Mouse (Mus musculus): ENCODE measurements around the gene Kcnab1. TPM values are rescaled to one million over a fixed set of nuclear protein-coding genes. Genes with fewer than 3 reads are reported as not detected.
"Not testable (repeated sequence)": the region's sequence is repeated elsewhere in the genome, so short reads cannot be mapped to it uniquely, and the experiment has no call there.

Gene Kcnab1
- total and polyA plus RNA-seq, 3 experiments = 0.82 to 4.5 (median 2.9) TPM

GRCm38 (mm10) chr3:65381094-65381493, 271.9 kb downstream of the Kcnab1 start:
- intact Hi-C loops (cut with DNase I) = loop anchor here (5.0 kb wide), 1 partner anchor 481 kb away; no protein-coding TSS in a partner anchor
- H3K27ac ChIP-seq = peak overlapping the region; percentile 62
- peak in 1 of 2 experiments; percentile 51 for DNase-seq
- peaks cover 55% of the 10 kb centered on the region for H3K36me3 ChIP-seq (ENCODE audit: control insufficient read depth, insufficient read depth, low read length)
- H3K9ac ChIP-seq (ENCODE audit: low read depth, low read length) = no peak overlapping the region
- peaks cover 2% of the 10 kb centered on the region for H3K4me1 ChIP-seq (ENCODE audit: control insufficient read depth, insufficient read depth, low read length)
- no peaks in the 10 kb centered on the region for H3K27me3 ChIP-seq (ENCODE audit: control insufficient read depth, insufficient read depth, low read length)
- WGBS = 66% methylated on average over 4 of the region's 4 CpGs
- TF ChIP-seq CTCF (IDR thresholded peaks at IDR 0.05) (no peak), POLR2A (IDR thresholded peaks at IDR 0.05; ENCODE audit: insufficient read depth, low read depth, low read length) (no peak), EP300 (IDR thresholded peaks at IDR 0.05; ENCODE audit: insufficient read depth, low read depth, low read length) (peak; percentile 78)
- H3K4me3 ChIP-seq = no peak overlapping the region
- no peaks in the 10 kb centered on the region for H3K79me2 ChIP-seq (replicated peaks; ENCODE audit: control insufficient read depth, insufficient read depth, low read length)

- intact Hi-C loops (cut with DNase I) = loop anchor here (5.0 kb wide), 1 partner anchor 478 kb away; no protein-coding TSS in a partner anchor
- TF ChIP-seq POLR2A (IDR thresholded peaks at IDR 0.05; ENCODE audit: insufficient read depth, low read depth, low read length) = no peak
- no peak for TF ChIP-seq EP300 (IDR thresholded peaks at IDR 0.05; ENCODE audit: insufficient read depth, low read depth, low read length)
- no peak for TF ChIP-seq CTCF (IDR thresholded peaks at IDR 0.05)
- no peak for DNase-seq
- Histone ChIP-seq H3K27ac (peak overlapping the region; percentile 2; the same call in 1 of the 2 replicates), H3K9ac (ENCODE audit: low read depth, low read length) (no peak overlapping the region), H3K27me3 (ENCODE audit: control insufficient read depth, insufficient read depth, low read length) (no peaks in the 10 kb centered on the region), H3K4me3 (no peak overlapping the region), H3K79me2 (replicated peaks; ENCODE audit: control insufficient read depth, insufficient read depth, low read length) (peaks cover 2% of the 10 kb centered on the region; the same call in 1 of the 2 replicates), H3K4me1 (ENCODE audit: control insufficient read depth, insufficient read depth, low read length) (peaks cover 2% of the 10 kb centered on the region), H3K36me3 (ENCODE audit: control insufficient read depth, insufficient read depth, low read length) (peaks cover 74% of the 10 kb centered on the region)
- WGBS = 59% methylated on average over 3 of the region's 3 CpGs
Measured at GRCm38 (mm10) chr3:65384431-65384830, 275.2 kb downstream of the Kcnab1 start.

GRCm38 (mm10) chr3:65385771-65386170, 276.6 kb downstream of the Kcnab1 start:
- Histone ChIP-seq H3K36me3 (ENCODE audit: control insufficient read depth, insufficient read depth, low read length) (peaks cover 75% of the 10 kb centered on the region), H3K79me2 (replicated peaks; ENCODE audit: control insufficient read depth, insufficient read depth, low read length) (peaks cover 2% of the 10 kb centered on the region; the same call in 1 of the 2 replicates), H3K4me3 (no peak overlapping the region), H3K27me3 (ENCODE audit: control insufficient read depth, insufficient read depth, low read length) (no peaks in the 10 kb centered on the region), H3K27ac (peak overlapping the region; percentile 10), H3K4me1 (ENCODE audit: control insufficient read depth, insufficient read depth, low read length) (peaks cover 2% of the 10 kb centered on the region), H3K9ac (ENCODE audit: low read depth, low read length) (no peak overlapping the region)
- DNase-seq = peak in 1 of 2 experiments; percentile 38
- intact Hi-C loops (cut with DNase I) = no loop called here
- no peak for TF ChIP-seq EP300 (IDR thresholded peaks at IDR 0.05; ENCODE audit: insufficient read depth, low read depth, low read length)
- no peak for TF ChIP-seq CTCF (IDR thresholded peaks at IDR 0.05)
- no peak for TF ChIP-seq POLR2A (IDR thresholded peaks at IDR 0.05; ENCODE audit: insufficient read depth, low read depth, low read length)

GRCm38 (mm10) chr3:65391222-65391783, 282.1 kb downstream of the Kcnab1 start:
- H3K9ac ChIP-seq (ENCODE audit: low read depth, low read length) = peak overlapping the region; percentile 86
- H3K27ac ChIP-seq = peak overlapping the region; percentile 79
- 27% methylated on average over 6 of the region's 6 CpGs for WGBS
- peak overlapping the region; percentile 68 for H3K4me3 ChIP-seq
- intact Hi-C loops (cut with DNase I) = loop anchor here (2.0 to 5.0 kb wide), 3 partner anchors 49 to 541 kb away; partner anchors contain the start of gene Tiparp
- H3K79me2 ChIP-seq (replicated peaks; ENCODE audit: control insufficient read depth, insufficient read depth, low read length) = peaks cover 5% of the 10 kb centered on the region
- H3K27me3 ChIP-seq (ENCODE audit: control insufficient read depth, insufficient read depth, low read length) = no peaks in the 10 kb centered on the region
- no peaks in the 10 kb centered on the region for H3K4me1 ChIP-seq (ENCODE audit: control insufficient read depth, insufficient read depth, low read length)
- TF ChIP-seq POLR2A (IDR thresholded peaks at IDR 0.05; ENCODE audit: insufficient read depth, low read depth, low read length) = no peak
- no peak for TF ChIP-seq EP300 (IDR thresholded peaks at IDR 0.05; ENCODE audit: insufficient read depth, low read depth, low read length)
- no peak for TF ChIP-seq CTCF (IDR thresholded peaks at IDR 0.05)
- H3K36me3 ChIP-seq (ENCODE audit: control insufficient read depth, insufficient read depth, low read length) = peaks cover 36% of the 10 kb centered on the region
- no peak for DNase-seq

- Histone ChIP-seq H3K4me3 (peak overlapping the region; percentile 68), H3K36me3 (ENCODE audit: control insufficient read depth, insufficient read depth, low read length) (peaks cover 30% of the 10 kb centered on the region), H3K9ac (ENCODE audit: low read depth, low read length) (peak overlapping the region; percentile 86), H3K79me2 (replicated peaks; ENCODE audit: control insufficient read depth, insufficient read depth, low read length) (peaks cover 3% of the 10 kb centered on the region), H3K4me1 (ENCODE audit: control insufficient read depth, insufficient read depth, low read length) (no peaks in the 10 kb centered on the region), H3K27ac (peak overlapping the region; percentile 79), H3K27me3 (ENCODE audit: control insufficient read depth, insufficient read depth, low read length) (no peaks in the 10 kb centered on the region)
- no peak for DNase-seq
- intact Hi-C loops (cut with DNase I) = loop anchor here (2.0 to 5.0 kb wide), 3 partner anchors 49 to 540 kb away; partner anchors contain the start of gene Tiparp
- TF ChIP-seq POLR2A (IDR thresholded peaks at IDR 0.05; ENCODE audit: insufficient read depth, low read depth, low read length) (no peak), EP300 (IDR thresholded peaks at IDR 0.05; ENCODE audit: insufficient read depth, low read depth, low read length) (no peak), CTCF (IDR thresholded peaks at IDR 0.05) (no peak)
- WGBS = under 1% methylated on average over 37 of the region's 37 CpGs
Measured at GRCm38 (mm10) chr3:65391784-65392420, 282.7 kb downstream of the Kcnab1 start.

GRCm38 (mm10) chr3:65392421-65392817, 283.2 kb downstream of the Kcnab1 start, which contains the start of gene Ssr3:
Gene Ssr3, minus strand, starts transcription at chr3:65392623.
- TF ChIP-seq CTCF (IDR thresholded peaks at IDR 0.05) (0 out of 2 replicates have a peak, but pooled peaks have one; percentile 6), POLR2A (IDR thresholded peaks at IDR 0.05; ENCODE audit: insufficient read depth, low read depth, low read length) (peak; percentile 92), EP300 (IDR thresholded peaks at IDR 0.05; ENCODE audit: insufficient read depth, low read depth, low read length) (no peak)
- DNase-seq = peak; percentile 95 to 98
- H3K36me3 ChIP-seq (ENCODE audit: control insufficient read depth, insufficient read depth, low read length) = peaks cover 27% of the 10 kb centered on the region
- H3K9ac ChIP-seq (ENCODE audit: low read depth, low read length) = peak within 1 kb of the TSS; percentile 86
- no peaks in the 10 kb centered on the region for H3K27me3 ChIP-seq (ENCODE audit: control insufficient read depth, insufficient read depth, low read length)
- under 1% methylated on average over 36 of the region's 36 CpGs for WGBS
- intact Hi-C loops (cut with DNase I) = loop anchor here (5.0 kb wide), 2 partner anchors 135 to 540 kb away; partner anchors contain the start of gene Tiparp
- peak within 1 kb of the TSS; percentile 68 for H3K4me3 ChIP-seq
- peaks cover 3% of the 10 kb centered on the region for H3K79me2 ChIP-seq (replicated peaks; ENCODE audit: control insufficient read depth, insufficient read depth, low read length)
- H3K27ac ChIP-seq = peak within 1 kb of the TSS; percentile 79
- H3K4me1 ChIP-seq (ENCODE audit: control insufficient read depth, insufficient read depth, low read length) = no peaks in the 10 kb centered on the region

GRCm38 (mm10) chr3:65395111-65395510, 285.9 kb downstream of the Kcnab1 start:
- H3K27me3 ChIP-seq (ENCODE audit: control insufficient read depth, insufficient read depth, low read length); H3K4me1 ChIP-seq (ENCODE audit: control insufficient read depth, insufficient read depth, low read length); DNase-seq; H3K4me3 ChIP-seq; intact Hi-C loops (cut with DNase I); H3K79me2 ChIP-seq (replicated peaks; ENCODE audit: control insufficient read depth, insufficient read depth, low read length); H3K27ac ChIP-seq; H3K9ac ChIP-seq (ENCODE audit: low read depth, low read length): not testable (repeated sequence)
- H3K36me3 ChIP-seq (ENCODE audit: control insufficient read depth, insufficient read depth, low read length) = peaks cover 10% of the 10 kb centered on the region
- WGBS = 88% methylated on average over 1 of the region's 1 CpGs

All from heart, adult 2 months (tissue).